Mouse (Mus musculus) cerebellum, adult 2 months (tissue): ENCODE measurements at regions not wholly inside any gene's neighbourhood (a gene's known extent, or its start where the extent isn't known, plus 50 kb on each side); places are given as distances from the start of the nearest gene placed in this dataset.

Experiments used
- CTCF ChIP-seq: fragments of 200-500 bp; IDR thresholded peaks from 2 replicates; pipeline ENCODE4 v1.5.1; 2011; ENCODE audit warnings: low read depth, mild to moderate bottlenecking, control low read depth, low read length, moderate library complexity, borderline replicate concordance; ENCODE audit not compliant: insufficient read depth
- POLR2A ChIP-seq: fragments of 200-500 bp; IDR thresholded peaks from 2 replicates; pipeline ENCODE4 v1.6.1; 2011; ENCODE audit warnings: low read length, control low read depth, borderline replicate concordance; ENCODE audit not compliant: insufficient read depth

DNA sequence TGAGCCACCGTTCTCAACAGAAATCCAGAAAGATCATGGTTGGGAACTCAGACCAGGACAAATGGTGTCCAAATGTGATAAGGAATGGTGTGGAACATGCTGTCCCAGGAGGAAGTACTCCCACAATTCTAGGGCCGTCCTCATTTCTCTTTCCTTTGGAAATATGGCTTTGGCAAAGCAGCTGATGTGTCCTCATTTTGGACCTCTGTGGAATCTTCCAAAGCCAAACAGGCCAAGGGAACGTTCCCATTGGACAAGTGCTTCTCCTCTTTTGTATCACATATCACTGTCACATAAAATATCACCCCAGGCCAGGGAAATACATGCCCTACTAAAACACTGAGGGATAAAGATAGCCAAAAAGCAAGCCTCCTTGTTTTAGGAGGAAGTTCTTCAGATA lies 532.8 kb downstream of the 9430069I07Rik start:
- TF ChIP-seq CTCF (no peak), POLR2A (no peak)
